12 mouse cellular contexts compared by ENCODE assay signal in the genomic region with DNA sequence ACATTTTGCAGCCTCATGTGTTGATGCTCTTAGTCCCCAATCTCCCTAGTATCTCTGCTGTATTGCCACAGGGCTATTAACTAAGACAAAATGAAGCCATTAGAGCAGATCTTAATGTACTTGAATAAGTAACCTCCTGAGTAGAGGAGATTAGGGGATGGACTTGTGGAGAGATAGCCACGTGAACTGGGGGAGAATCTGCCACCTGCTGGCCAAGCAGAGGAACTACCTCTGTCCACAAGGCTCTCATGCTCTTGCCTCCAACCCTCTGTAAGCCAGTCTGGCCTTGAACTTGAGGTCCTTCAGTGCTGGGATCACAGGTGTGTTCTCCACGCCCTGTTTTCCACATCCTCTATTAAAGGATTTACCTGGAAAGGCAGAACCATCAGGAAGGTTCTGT. TPM values are rescaled to one million over a fixed set of nuclear protein-coding genes. Genes with fewer than 3 reads are reported as not detected.
A peak's percentile ranks its signal among the peaks of the same experiment; 100 is the strongest.
DNase-seq lines count a peak whose midpoint lies in the region; ATAC-seq and TF ChIP-seq lines count a peak whose summit lies in the region.
"Not testable (repeated sequence)": the region's sequence is repeated elsewhere in the genome, so short reads cannot be mapped to it uniquely, and the experiment has no call there.
"Had no signal": no experiment of that assay in that cellular context is flagged by ENCODE, and none has a peak within 500 bp of the region (broad histone marks: within the 10 kb centered on the region; RNA-seq: fewer than 3 reads in every experiment).

No protein-coding gene starts in this region.

- not testable (repeated sequence) for TF ChIP-seq CTCF in kidney, adult 2 months (conservative IDR thresholded peaks at IDR 0.05; ENCODE audit: insufficient read depth, insufficient read length, low read depth, low read length)
- TF ChIP-seq CTCF in liver, postnatal 0 days (IDR thresholded peaks at IDR 0.05; ENCODE audit: low read depth), result peak; percentile 68

- not testable (repeated sequence) for H3K9me3 ChIP-seq in liver, postnatal 0 days (ENCODE audit: low read length)

- not testable (repeated sequence) for H3K4me2 ChIP-seq in liver, postnatal 0 days (ENCODE audit: low read depth, low read length)

- H3K27me3 ChIP-seq in kidney, adult 2 months (replicated peaks; ENCODE audit: control insufficient read depth, insufficient read depth, low read length); liver, postnatal 0 days (ENCODE audit: insufficient read depth, low read length): not testable (repeated sequence)

- not testable (repeated sequence) for H3K27ac ChIP-seq in kidney, adult 2 months (ENCODE audit: insufficient read depth, low read depth, low read length); liver, postnatal 0 days (ENCODE audit: low read depth)

- H3K36me3 ChIP-seq in kidney, adult 2 months (ENCODE audit: control insufficient read depth, insufficient read depth, low read length); liver, postnatal 0 days (replicated peaks; ENCODE audit: insufficient read depth, low read length): not testable (repeated sequence)

- not testable (repeated sequence) for ATAC-seq in liver, postnatal 0 days

- WGBS in kidney, adult 2 months, result 12% methylated on average over 2 of the region's 2 CpGs
- WGBS in liver, postnatal 0 days (ENCODE audit: insufficient replicate concordance), result 9% methylated on average over 2 of the region's 2 CpGs

- H3K4me3 ChIP-seq in kidney, adult 2 months (ENCODE audit: insufficient read depth, low read depth, low read length); liver, postnatal 0 days (ENCODE audit: low read depth, low read length): not testable (repeated sequence)

- H3K4me1 ChIP-seq in kidney, adult 2 months (ENCODE audit: control insufficient read depth, insufficient read depth, low read length); liver, postnatal 0 days (ENCODE audit: insufficient read depth): not testable (repeated sequence)

- DNase-seq in CD4-positive, CD25-positive, alpha-beta regulatory T cell, adult 2 months (ENCODE audit: low read depth, low spot score), result peak; percentile 27
- peak; percentile 13 for DNase-seq in R1 (ENCODE audit: low read depth, low spot score)
- DNase-seq in cerebellum, adult 18-20 months, result peak; percentile 8 to 9
- DNase-seq in heart, adult 11 months, result peak; percentile 89
- DNase-seq in kidney, adult 2 months, result peak; percentile 37
- not testable (repeated sequence) for DNase-seq in liver, postnatal 0 days
- peak; percentile 50 for DNase-seq in naive thymus-derived CD4-positive, alpha-beta T cell, adult 2 months (ENCODE audit: low read depth)
- peak; percentile 11 for DNase-seq in thymus, postnatal 0 days (ENCODE audit: low spot score)

- not testable (repeated sequence) for TF ChIP-seq EP300 in liver, postnatal 0 days (IDR thresholded peaks at IDR 0.05; ENCODE audit: low read depth)

- not testable (repeated sequence) for TF ChIP-seq POLR2A in kidney, adult 2 months (IDR thresholded peaks at IDR 0.05; ENCODE audit: low read depth, low read length)

- H3K9ac ChIP-seq in liver, postnatal 0 days (replicated peaks), result not testable (repeated sequence)

RNA-seq across cellular contexts. Expression of a gene that starts 23.7 kb away (rescaled TPM):
- polyA plus RNA-seq in kidney, adult 2 months (2012; rRNA removed), result 7.3 and 28.3 TPM in 2 replicates
- polyA plus RNA-seq in liver, postnatal 0 days (2015; fragmentation: Nextera tagmentation; extraction: Ambion mirVana), result 123 and 126 TPM in 2 replicates
- polyA plus RNA-seq in thymus, postnatal 0 days (2015; fragmentation: Nextera tagmentation; extraction: Ambion mirVana), result 11.2 and 14.7 TPM in 2 replicates
- polyA plus RNA-seq: embryonic facial prominence, embryonic 10.5 days; forebrain, embryonic 13.5 days; heart, embryonic 10.5 days; midbrain, embryonic 13.5 days had no signal

RNA-seq across cellular contexts. Expression of a gene that starts 39.4 kb away (rescaled TPM):
- polyA plus RNA-seq in kidney, adult 2 months (2012; rRNA removed), result 497 and 511 TPM in 2 replicates
- polyA plus RNA-seq in liver, postnatal 0 days (2015; fragmentation: Nextera tagmentation; extraction: Ambion mirVana), result 0.63 and 0.67 TPM in 2 replicates
- 41.5 and 44.8 TPM in 2 replicates for polyA plus RNA-seq in thymus, postnatal 0 days (2015; fragmentation: Nextera tagmentation; extraction: Ambion mirVana)

Comparison
In these comparisons a context has a peak if more than half of its experiments do, and no peak if none do; other contexts are left out.
1. RNA of a gene that starts 39.4 kb away (polyA plus RNA-seq): 497 to 511 TPM in kidney, adult 2 months and 41.5 to 44.8 TPM in thymus, postnatal 0 days; 0.63 to 0.67 TPM in liver, postnatal 0 days; every median in the first group is over 10 times any median in the second.